Mouse (Mus musculus) heart, adult 10 weeks (tissue): ENCODE results near the gene Ntpcr. TPM values are rescaled to one million over a fixed set of nuclear protein-coding genes. Genes with fewer than 3 reads are reported as not detected.

Source experiments
- polyA plus RNA-seq: library from polyadenylated mRNA; stranded (reverse); fragments of 350-450 nt; fragmentation: Illumina TruSeq; extraction: RNeasy Lipid Tissue Mini Kit (QIAGEN cat#74804); gene quantifications from one replicate; pipeline ENCODE4 v1.2.3, GENCODE M21; 2014; ENCODE audit warnings: low read depth, low replicate concordance

Gene Ntpcr
- 23.1 TPM for polyA plus RNA-seq

GRCm38 (mm10) chr8:125729746-125730145 lies at the start of gene Ntpcr:
Gene Ntpcr, plus strand, starts transcription at chr8:125729963.

Other genes starting within 250 kb of the Ntpcr start
- gene Sipa1l2, start 160.2 kb upstream of the Ntpcr start, polyA plus RNA-seq, result 30.2 TPM
- 4.8 TPM for gene Map10, start 60.1 kb upstream of the Ntpcr start, polyA plus RNA-seq
- 0.76 TPM for gene Pcnx2, start 168.4 kb downstream of the Ntpcr start, polyA plus RNA-seq
- gene Map3k21, start 180.5 kb downstream of the Ntpcr start, polyA plus RNA-seq, result 0.68 TPM